Mouse (Mus musculus) monocyte, adult 5-6 weeks (primary cell): ENCODE measurements around the gene Olfr933. TPM values are rescaled to one million over a fixed set of nuclear protein-coding genes. Genes with fewer than 3 reads are reported as not detected.

Experiments used
- ATAC-seq: fragments of 153-309, 156-312 bp; replicated peaks from 2 replicates; pipeline ENCODE4 v1.8.0; 2017; ENCODE audit warnings: mild to moderate bottlenecking; ENCODE audit not compliant: low TSS enrichment, insufficient number of reproducible peaks, severe bottlenecking, poor library complexity, low FRiP score
- total RNA-seq: library from RNA; stranded (forward); fragments of 200-1000, 200-491, 200-594 nt; gene quantifications from 3 replicates; pipeline ENCODE4 v1.2.3, GENCODE M21; 2017

The Olfr933 gene
- total RNA-seq: not detected in 3 replicates

DNA sequence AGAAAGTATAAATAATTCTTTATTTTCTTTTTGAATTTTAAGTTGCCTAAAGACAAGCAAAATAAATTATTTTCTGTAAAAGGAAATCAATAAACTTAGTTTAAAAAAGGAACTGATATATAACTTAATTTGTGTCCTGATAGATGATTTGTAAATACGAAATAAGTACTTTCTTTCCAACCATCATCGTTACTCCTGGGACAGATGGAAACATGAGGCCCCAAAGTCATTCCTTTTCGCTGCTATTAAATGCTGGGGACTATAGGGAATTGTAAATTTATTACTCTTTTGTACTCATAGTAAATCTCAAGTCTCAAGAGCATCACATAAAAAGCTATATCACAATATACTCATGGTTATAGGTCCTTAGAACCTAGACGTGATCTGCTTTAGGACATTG lies at the start of gene Olfr933:
Gene Olfr933 (plus strand): TSS at position 301 of the 400 bp plus-strand sequence.
- no peak for ATAC-seq

DNA sequence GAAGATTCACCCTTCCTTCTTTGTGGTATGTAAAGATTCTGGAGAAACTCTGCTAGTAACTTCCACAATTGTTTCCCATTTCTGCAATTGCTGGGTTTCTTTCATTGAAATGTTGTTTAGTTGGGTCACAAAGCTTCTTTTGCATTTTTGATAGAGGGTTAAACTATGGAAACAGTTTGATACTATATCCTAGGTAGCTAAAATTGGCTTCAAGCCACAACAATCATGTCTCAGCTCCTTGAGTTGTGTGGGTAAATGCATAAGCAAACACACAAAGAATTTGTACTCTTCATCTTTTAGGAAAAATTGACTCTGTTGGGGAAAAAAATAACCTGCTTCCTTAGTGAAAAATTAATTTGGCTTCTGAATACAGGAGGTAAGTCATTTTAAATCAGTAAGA lies 42.6 kb upstream of the Olfr933 start, which contains the start of gene Olfr930:
Gene Olfr930 (plus strand): TSS at position 301 of the 400 bp plus-strand sequence.
- no peak for ATAC-seq

DNA sequence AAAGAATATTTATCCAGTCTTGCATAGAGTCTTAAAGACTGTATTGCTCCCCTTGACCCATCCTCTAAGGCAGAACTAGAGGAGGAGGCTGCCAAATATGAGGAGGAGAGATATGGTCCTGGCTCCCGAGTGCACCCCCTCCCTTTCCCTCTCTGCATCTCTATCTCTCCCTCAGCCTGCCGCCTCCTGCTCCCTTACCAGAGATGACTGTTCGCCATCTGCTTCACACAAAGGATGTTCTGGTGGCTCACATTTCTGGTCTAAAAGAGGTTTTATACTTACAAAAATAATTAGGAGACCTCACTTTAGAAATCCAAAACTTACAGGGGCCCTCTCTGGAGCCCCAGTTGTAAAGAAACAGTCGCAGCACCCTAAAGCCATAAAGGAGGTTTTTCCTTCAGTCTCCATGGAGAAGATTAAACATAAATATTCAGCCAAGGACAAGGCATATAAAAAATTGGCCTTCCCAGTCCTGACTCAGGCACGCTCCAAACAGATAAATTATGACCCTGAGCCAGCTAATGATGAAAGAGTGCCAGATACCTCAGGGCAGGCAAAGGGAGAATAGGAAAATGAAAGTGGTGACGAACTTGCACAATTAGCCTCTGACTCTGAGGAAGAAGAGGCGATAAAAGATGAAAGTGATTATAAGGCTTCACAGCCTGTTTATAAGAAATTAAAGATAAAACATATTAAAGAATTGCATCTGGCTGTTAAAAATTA lies 18.6 kb upstream of the Olfr933 start:
- ATAC-seq: no peak

DNA sequence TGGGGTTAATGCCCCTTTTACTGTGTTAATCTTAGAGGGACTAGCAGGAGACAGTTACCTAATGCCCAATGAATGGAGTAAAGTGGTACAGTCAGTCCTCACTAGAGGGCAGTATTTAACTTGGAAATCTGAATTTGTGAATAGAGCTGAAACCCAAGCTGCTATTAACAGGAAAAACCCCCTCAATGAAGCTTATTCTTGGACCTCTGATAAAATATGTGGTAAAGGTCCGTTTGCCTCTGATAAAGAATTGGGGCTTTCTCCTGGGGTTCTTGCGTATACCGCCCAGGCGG lies 18.0 kb upstream of the Olfr933 start:
- no peak for ATAC-seq

DNA sequence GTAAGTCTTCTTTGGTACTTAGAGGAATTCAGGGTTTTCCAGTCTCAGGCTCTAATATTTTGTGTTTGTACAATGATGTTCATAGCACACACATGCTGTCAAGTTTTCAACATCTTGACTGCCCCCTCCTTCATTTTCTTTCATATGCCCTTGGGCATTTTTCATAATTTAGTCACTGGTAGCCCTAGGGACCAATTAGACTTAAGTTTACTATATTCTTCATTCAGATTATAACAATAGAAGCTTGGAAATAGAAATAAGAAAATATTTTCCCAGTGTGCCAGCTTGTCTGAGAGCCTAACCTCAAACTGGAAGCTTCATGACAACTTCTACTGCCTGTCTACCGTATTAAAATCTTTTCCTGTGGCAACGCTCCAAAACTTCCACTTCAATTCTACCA lies 16.1 kb downstream of the Olfr933 start, which contains the start of gene Olfr934:
Gene Olfr934 (minus strand): TSS at position 101 of the 400 bp plus-strand sequence.
- no peak for ATAC-seq

DNA sequence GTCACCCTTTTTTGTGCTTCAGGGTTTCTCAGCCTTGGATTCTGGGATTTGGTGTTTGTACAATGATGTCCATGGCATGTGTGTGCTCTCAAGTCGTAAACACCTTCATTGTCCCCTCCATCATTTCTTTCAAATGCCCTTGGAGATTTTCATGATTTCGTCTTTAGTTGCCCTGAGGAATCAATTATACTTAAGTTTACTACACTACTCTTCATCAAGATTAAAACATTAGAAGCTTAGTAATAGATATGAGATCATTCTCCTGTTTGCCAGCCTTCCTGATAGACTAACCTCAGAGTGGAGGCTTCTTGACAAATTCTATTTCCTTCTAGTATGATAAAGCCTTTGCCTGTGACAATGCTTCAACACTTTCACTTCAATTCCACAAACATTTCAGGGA lies 27.5 kb downstream of the Olfr933 start, which contains the start of gene Olfr935:
Gene Olfr935 (minus strand): TSS at position 101 of the 400 bp plus-strand sequence.
- no peak for ATAC-seq

DNA sequence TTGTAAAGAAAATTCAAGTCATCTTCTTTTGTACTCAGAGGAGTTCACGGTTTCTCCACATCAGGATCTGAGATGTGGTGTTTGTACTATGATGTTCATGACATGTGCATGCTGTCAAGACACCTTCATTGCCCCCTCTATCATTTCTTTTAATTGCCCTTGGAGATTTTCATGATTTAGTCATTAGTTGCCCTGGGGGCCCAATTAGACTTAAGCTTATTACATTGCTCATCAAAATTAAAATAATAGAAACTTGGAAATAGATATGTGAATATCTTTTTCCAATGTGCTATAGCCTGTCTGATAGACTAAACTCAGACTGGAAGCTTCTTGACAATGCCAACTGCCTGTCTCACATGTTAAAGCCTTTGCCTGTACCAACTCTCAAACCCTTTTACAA lies 51.2 kb downstream of the Olfr933 start, which contains the start of gene Olfr146:
Gene Olfr146 (minus strand): TSS at position 101 of the 400 bp plus-strand sequence.
- ATAC-seq: no peak

Other genes starting within 250 kb of the Olfr933 start
- 0.19 to 1.4 TPM (median 0.53 TPM) in 3 replicates for gene Olfr920, start 220.0 kb upstream of the Olfr933 start, total RNA-seq
- gene Olfr921, start 199.2 kb upstream of the Olfr933 start, total RNA-seq: not detected in 3 replicates
- not detected in 3 replicates for gene Olfr922, start 157.7 kb upstream of the Olfr933 start, total RNA-seq
- not detected in 3 replicates for gene Olfr923, start 145.8 kb upstream of the Olfr933 start, total RNA-seq
- not detected in 3 replicates for gene Olfr924, start 127.9 kb upstream of the Olfr933 start, total RNA-seq
- not detected in 3 replicates for gene Olfr26, start 117.3 kb upstream of the Olfr933 start, total RNA-seq
- not detected in 3 replicates for gene Olfr926, start 95.2 kb upstream of the Olfr933 start, total RNA-seq
- not detected in 3 replicates for gene Olfr930, start 42.5 kb upstream of the Olfr933 start, total RNA-seq
- gene Olfr934, start 16.0 kb downstream of the Olfr933 start, total RNA-seq: not detected in 3 replicates
- gene Olfr935, start 27.4 kb downstream of the Olfr933 start, total RNA-seq: 2.0 TPM in 1 of 3 replicates, not detected in the others
- gene Olfr146, start 51.1 kb downstream of the Olfr933 start, total RNA-seq: not detected in 3 replicates
- not detected in 3 replicates for gene Olfr937, start 92.6 kb downstream of the Olfr933 start, total RNA-seq
- not detected in 3 replicates for gene Olfr938, start 106.6 kb downstream of the Olfr933 start, total RNA-seq
- not detected in 3 replicates for gene Olfr27, start 155.8 kb downstream of the Olfr933 start, total RNA-seq
- not detected in 3 replicates for gene Olfr943, start 194.0 kb downstream of the Olfr933 start, total RNA-seq
- gene Olfr944, start 229.6 kb downstream of the Olfr933 start, total RNA-seq: not detected in 3 replicates